Mouse (Mus musculus) CD8-positive naive resting alpha-beta T cell, adult 2 months (primary cell): ENCODE data around the gene Lrrc28.
A peak's percentile ranks its signal among the peaks of the same experiment; 100 is the strongest.

ENCODE experiments used
- DNase-seq, 2 experiments: peaks; one replicate each; pipeline ENCODE4 v3.0.0; 2022; ENCODE audit warnings: low read depth in 2 of 2, low spot score in 2 of 2

The Lrrc28 gene

DNA sequence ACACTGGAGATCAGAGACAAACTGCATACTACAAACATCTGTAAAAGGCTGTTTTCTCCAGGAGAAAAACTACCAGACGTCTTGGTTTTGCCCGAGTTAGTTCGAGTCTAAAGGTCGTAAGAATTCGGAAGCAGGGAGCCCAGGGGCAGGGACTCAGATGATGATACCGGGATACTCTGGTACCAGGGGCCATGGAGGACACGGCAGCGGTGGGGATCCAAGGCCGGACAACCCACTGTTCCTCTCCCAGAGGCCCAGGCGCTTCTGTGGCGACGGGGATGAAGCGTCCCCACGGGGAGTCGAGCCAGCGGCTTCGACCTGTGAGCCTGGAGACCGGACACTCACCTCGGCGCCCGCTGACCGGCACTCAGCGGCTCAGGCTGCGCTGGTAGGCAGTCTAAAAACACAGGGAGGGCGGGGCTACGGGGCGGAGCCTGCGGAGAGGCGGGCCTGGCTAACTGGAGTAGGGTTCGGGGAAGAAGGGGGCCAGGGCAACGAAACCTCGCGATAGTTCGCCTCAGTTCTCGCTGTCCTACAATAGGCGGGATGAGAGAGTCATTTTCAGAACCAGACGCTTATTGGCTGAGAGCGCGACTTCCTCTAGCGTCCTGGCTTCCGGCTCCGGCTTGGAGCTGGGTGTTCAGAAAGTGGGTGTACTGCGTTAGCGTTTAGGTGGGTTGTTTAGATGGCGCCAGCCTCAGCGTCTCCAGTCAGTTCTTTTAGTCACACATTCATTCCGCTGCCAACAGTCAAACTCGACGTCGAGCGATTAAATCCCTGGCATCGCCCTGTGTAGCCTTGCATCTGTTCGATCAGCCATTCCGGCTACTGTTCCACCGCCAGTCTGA, at the start of gene Lrrc28:
TSS of gene Lrrc28 (minus strand) at position 436 of the 848 bp plus-strand sequence.
- peak; percentile 97 to 99 for DNase-seq

DNA sequence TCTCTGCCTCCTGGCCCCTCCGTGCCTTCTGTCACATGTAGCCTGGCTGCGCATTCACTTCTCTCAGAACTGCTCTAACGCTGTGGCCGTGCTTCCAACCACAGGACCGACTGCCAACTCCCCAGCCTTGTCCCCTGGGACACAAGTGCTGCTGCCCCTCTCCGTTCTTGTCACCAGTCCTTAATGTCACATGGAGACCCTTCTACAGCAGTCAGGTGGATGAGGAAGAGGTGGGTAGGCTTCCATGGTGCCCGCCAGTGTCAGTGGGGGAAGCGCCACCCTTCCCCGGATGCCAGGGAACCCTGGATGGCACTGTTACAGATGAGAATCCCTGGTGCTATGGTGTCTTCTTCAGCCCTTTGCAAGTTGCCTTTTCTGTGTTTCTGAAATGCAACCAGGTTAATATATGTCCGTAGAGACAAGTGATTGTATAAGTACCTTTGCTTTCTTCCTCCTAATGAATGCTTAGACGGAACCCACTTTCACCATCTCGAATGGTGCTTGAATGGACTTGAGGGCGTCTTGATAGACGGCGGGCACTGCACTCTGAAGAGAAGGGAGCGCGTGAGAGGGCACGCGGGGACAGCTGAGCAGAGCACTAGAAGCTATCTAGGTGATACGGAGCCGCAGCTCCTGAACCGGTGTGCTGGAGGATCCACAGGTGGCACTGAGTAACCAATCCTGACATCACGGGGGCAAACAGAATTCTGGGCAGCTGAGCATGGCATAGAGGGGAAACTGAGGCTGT, 47.9 kb upstream of the Lrrc28 start:
- DNase-seq: no peak

DNA sequence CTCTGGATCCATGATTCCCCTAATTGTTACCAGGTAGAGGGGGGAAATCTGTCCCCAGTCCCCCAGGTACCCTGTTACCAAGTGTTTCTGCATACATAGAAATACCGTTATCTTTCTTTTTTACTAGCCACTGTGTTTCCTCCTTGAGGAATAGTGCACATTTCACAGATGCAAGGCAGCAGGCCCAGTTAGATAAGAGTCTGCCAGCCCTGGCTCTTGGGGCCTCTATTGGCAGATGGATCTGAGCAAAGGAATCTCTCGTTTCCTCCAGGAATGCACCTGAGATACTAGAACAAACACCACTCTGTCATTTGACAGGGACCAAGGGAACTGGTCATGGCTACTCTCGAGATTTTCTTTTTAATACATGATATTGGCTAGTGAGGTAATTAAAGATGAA, 47.1 kb upstream of the Lrrc28 start:
- DNase-seq: no peak

DNA sequence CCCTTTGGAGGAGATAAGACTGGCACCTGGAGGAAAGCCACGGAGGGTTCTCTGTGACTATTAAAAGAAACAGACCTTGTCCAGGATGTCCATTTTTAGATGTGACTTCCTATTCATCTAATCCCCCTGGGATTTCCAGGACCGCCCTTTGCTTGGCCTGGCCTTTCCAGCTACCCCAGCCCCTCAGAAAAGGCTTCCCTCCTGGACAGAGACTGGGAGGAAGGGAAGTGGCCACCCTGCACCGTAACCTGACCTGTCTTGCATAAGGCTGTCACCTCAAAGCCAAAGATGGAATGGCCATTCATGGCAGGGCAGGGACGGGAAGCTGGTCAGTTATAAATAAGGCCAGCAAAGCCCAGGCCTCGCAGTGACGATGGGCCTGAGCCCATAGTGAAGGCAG, 46.0 kb upstream of the Lrrc28 start:
- DNase-seq: no peak

DNA sequence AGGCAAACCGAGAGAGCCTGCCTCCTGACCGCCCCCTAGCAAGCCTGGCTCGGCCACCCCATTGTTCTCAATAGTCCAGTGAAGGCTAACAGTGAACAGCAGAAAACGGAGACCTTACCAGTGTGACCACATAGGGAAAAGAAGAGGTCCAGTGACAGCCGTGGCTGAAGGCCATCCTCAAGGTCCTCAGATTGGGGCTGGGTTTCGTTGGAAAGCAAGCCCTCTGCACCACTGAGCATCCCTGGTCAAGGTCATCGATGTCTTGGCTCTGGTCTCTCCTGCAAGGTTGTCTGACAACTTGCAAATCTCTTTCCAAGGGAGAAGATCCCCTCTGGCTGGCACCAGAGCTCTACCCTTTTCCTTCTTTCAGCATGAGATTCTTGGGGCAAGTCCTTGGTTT, 44.7 kb upstream of the Lrrc28 start:
- DNase-seq: no peak

DNA sequence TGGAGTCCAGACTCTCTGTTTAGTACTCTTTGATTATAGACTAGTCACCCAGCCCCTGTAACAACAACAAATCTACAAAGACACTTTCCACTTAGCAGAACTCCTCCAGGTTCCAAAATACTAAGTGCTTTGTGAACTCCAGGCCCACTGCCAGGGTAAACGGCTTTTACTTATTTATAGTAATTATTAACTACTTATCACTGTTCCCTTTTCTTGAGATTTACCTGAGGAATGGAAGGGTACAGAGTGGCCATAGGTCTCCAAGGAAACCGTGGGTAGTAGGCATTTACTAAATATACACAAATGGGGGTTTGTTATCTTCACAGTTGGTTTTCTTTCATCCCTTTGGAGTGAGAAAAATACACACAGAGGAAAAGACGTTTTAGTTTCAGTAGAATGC, 43.2 kb upstream of the Lrrc28 start:
- DNase-seq: no peak

DNA sequence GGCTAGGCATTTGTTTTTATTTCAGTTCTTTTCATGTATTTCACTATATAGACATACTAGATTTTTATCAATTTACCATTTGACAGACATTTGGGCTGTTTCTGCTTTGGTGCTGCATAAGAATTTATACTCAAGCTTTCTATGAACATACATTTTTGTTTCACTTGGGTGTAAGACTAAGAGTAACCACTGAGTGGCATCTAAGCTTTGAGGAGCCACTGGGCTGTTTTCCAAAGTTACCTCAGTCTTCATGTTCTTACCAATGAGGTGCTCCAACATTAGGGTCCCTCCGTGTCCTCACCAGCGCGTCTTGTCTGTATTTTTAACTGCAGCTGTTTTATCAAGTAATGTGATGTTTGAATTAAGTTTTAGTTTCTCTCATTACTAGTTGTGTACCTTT, 41.5 kb upstream of the Lrrc28 start:
- no peak for DNase-seq

DNA sequence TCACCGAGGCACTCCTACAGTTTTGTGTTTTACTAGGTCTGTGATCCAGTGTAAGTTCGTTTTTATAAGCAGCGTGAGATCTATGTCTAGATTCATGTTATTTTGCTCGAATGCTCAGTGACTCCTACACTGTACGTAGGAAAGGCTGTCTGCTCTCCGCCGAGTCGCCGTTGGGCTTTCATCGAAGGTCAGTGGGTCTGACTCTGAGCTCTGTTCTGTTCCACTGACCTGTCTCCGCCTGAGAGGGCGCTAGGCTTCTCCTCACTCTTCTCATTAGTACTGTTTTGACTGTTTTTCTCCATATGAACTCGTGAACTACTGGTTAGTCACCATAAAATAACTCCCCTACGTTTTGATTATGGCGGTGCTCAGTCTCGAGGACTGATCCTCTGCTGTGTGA, 37.9 kb upstream of the Lrrc28 start:
- DNase-seq: no peak

DNA sequence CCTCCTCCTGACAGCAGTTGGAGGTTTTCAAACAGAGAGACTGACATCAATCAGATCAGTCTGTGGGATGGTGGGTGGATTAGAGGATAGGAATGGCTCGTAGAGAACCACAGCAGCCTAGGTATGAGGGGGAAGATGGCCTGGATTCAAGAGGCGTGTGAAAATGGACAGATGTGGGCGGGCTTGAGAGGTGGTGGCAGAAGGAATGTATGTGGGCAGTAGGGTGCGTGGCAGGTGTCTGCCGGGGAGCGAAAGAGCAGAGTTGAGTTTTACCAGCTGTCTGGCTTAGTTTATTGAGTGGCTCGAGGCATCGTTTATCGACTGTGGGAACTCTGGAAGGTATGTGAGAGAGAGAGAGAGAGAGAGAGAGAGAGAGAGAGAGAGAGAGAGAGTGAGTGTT, 36.0 kb upstream of the Lrrc28 start:
- DNase-seq: no peak

DNA sequence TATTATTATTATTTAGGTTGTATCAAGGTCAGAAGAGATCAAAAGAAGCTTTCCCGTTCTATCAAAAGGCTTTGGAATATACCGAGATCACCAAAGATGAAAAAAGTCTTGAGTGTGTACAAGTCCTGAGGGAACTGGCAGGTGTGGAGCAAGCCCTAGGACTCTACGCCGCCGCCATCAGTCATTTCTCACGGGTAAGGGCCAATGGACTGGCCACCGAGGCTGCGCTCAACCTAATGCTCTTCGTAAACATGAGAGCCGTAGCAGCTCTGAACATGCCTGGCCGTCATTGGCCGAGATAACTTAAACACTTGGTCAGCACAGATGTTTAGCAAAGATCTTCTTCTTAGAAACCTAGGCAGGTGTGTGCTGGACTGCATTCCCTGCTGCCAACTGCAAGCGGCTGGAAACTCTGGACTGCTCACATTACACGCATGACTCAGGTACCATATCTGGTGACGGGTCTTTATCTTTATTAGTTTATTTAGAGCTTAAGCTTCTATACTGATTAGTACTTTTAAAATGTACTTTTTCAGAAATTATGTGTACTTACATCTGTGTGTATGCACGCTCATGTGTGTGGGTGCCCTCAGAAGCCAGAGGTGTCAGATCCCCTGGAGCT, 33.9 kb upstream of the Lrrc28 start:
- DNase-seq: no peak

DNA sequence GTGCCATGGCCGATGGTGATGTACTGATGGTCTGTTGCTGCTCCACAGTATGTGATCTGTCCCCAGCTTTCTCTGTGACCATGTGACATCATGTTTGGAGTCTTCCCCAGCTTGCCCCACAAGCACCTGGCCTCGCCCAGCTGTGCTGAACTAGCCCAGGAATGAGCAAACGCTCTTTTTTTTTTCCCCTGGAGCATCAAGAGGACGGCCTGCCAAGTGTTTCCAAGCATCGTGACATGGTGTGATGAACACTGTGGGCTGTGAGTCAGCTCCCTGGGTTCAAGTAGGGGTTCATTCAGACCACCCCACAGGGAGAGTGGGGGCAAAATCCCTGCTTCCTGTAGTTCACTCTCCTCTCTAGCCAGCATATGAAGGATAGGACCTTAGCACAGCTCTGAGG, 28.6 kb upstream of the Lrrc28 start:
- DNase-seq: no peak

DNA sequence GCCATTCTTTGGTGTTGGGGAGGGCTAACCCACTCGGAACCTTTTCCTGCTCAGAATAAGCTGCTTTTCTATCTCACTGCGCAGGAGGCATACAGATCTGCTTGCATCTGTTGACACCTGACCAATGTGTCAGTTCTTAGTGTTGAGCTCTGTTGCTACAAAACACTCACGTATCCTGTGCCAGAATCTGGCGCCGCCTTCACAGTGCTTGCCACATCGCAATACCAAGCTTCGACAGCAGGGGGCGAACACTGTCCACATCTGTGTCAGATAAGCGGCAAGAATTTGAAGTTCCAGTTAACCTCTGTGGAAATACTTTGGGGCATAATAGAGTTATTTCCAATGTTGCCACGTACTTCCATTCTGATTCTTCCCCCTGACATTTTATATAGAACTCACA, 27.6 kb upstream of the Lrrc28 start:
- DNase-seq: peak; percentile 77 to 85

DNA sequence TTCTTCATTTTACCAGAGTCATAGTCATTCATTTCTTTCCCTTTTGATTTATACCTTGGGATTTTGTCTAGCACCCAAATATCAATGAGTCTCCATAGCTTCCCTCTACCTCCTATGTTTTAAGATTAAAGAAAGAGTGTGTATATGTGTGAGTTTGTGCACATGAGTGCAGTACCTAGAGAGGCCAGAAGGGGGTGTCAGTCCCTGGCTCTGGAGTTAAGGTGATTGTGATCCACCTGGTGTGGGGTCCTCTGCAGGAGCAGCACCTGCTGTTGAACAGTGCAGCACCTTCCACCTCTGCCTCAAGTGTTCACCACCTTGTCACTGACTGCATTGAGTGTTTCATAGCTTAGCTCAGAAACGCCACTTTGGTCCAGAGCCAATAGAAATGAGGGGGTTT, 25.9 kb upstream of the Lrrc28 start:
- DNase-seq: no peak

DNA sequence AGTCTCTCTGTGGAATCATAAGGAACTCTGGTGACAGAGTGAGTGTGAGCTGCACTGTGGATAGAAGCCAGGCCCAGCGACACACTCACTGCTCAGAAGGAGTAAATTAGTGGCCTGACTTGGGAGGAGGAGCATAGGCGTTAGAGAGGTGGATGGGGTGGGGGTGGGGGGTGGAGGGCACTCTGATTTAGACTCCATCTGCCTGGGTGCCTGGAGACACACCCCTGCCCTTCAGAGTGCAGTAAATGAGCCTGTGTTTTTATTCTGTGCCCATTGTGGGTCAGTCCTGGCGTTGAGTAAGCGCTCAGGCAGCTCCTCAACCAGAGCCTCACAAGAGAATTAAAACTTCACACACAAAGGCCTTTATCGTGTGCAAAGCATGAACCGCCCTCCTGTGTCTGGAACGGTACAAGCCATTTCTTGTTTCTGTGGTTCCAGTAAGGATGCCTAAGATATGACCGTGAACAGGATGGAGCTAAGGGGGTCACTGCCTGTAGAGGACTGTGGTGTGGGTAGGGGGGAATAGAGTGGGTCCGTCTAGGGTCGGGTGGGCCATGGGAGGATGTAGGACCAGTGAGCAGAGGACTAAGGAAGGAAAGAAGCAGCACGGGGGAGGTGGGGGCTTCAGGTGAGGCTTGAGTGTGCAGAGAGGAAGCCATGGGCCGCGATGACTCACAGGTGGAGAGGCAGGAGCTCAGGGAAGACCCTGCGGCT, 19.1 kb upstream of the Lrrc28 start:
- DNase-seq: no peak

DNA sequence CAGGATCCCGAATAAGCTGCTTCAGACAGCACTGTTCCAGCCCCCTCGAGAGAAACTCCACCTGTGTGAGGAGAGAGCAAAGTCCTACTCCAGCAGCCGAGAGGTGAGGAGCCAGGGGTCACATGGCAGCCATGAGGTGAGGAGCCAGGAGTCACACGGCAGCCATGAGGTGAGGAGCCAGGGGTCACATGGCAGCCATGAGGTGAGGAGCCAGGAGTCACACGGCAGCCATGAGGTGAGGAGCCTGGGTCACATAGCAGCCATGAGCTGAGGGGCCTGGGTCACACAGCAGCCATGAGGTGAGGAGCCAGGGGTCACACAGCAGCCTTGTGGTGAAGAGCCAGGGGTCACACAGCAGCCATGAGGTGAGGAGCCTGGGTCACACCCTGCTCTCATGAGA, 17.4 kb upstream of the Lrrc28 start:
- no peak for DNase-seq

DNA sequence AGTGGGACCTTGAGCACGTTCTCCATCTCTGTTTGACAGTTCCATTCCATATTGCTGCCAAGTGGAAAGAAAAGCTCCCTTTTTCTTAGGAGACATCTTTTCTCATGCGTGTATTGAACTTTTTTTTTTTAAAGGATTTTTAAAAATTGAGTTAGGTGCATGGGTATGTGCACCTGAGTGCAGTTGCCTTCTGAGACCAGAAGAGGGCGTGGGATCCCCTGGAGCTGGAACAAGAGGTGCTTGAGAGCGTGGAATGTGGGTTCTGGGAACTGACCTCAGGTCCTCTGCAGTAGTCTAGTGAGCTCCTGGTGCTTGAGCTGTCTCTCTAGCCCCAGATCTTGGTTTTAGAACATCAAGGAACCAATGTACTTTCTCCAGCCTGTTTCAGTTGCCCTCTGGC, 13.0 kb upstream of the Lrrc28 start:
- DNase-seq: no peak

DNA sequence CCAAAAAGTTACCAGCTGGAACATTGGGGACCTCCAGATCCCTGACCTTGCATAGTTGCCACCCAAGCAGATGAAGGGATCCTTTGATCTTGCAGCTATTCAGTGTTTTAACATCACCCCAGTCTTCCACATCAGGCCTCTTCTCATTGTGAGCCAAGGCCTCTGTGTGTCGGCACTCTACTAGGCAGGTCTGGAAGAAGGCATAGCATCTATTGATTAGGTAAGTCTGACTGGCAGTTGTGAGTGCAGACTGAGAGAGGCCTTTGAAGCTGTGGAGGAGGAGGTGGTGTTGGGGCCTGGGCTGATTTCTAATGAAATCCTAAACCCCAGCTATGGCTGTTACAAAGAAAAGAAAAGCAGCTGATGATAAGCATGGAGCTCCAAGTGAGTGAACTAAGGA, 10.1 kb upstream of the Lrrc28 start:
- no peak for DNase-seq

DNA sequence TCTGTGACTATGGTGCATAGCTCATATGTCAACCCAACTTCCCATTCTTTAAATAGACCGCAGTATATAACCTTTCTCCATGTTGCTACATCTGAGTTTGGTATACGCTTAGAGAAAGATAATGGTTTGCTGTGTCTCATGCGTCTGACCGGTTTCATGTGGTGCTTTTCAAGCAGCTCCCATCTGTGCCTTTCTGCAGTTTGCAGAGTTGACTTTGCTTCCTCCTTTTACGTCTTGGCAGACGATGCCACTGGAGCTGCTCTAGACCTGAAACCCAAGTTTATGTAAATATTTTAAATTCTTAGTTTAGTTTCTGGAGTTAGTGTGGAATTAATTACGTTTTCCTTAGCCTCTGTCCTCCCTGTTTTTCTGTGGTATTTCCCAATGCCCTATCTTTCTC, 9.6 kb upstream of the Lrrc28 start:
- no peak for DNase-seq

DNA sequence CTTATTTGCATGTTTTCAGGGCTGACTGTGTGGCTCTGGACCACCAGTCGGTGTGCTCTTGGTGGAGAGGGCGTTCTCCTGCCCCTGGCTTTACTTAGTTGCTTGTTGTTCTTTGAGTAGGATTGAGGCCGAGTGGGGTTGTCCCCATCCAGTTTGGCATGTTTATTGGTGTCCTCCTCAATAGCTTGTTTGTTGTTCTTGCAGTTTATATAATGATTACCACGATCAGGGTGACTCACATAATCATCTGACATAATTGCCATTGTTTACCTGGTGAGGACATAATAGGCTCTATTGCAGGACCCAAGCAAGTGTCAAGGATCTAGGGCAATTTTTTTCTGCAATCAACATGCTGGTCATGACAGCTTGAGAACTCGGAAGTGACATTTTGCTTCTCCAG, 7.1 kb upstream of the Lrrc28 start:
- no peak for DNase-seq

DNA sequence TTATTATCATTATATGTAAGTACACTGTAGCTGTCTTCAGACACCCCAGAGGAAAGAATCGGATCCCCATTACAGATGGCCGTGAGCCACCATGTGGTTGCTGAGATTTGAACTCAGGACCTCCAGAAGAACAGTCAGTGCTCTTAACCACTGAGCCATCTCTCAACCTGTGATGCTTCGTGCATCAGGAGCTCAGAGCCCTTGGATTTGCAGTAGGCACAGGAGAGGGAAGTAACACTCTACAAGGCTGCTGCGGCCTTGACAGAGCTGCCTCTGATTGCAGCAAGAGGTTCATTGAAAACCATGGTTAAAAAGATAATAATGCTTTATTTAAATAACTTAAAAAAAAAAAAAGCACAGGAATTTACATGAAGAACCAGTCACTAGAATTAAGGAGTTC, 3.3 kb upstream of the Lrrc28 start:
- no peak for DNase-seq

DNA sequence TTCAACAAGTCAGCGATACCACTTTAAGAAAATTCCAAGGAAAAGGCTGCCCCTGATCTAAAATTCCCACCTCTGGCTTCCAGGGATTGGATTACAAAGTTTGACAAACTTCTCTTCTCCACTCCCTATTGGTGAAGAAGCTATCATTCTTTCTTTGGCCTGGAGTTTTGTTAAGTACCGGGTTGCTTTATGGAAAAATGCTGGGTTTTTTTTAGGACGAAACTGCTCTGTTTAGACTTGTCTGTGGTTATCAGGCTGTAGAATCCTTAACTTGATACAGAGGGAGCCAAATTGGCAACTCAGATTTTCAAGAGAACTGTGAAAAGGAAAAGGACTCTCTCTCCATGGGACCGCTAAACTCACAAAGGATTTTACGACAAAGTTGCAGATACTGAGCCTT, 2.2 kb upstream of the Lrrc28 start, which contains the start of gene Ttc23:
TSS of gene Ttc23 (plus strand) at position 134 of the 400 bp plus-strand sequence.
- no peak for DNase-seq
